Mouse (Mus musculus): ENCODE data around the gene Il4i1.

The Il4i1 gene

GRCm38 (mm10) chr7:44821666-44822448 lies 5.7 kb downstream of the Il4i1 start:
- no peak for TF ChIP-seq NANOG (IDR thresholded peaks at IDR 0.05; ENCODE audit: borderline replicate concordance, low read length)
- TF ChIP-seq CTCF (conservative IDR thresholded peaks at IDR 0.05; ENCODE audit: low read length): no peak
- TF ChIP-seq POU5F1 (IDR thresholded peaks at IDR 0.05; ENCODE audit: borderline replicate concordance, low read length): no peak
- Histone ChIP-seq H3K27me3 (ENCODE audit: insufficient read depth, low read length) (no peaks in the 10 kb centered on the region), H3K36me3 (ENCODE audit: insufficient read depth, low read length) (peaks cover 85% of the 10 kb centered on the region), H3K4me1 (replicated peaks; ENCODE audit: low read depth, low read length) (peaks cover 94% of the 10 kb centered on the region), H3K9me3 (ENCODE audit: low read length) (no peaks in the 10 kb centered on the region), H3K4me3 (replicated peaks; ENCODE audit: low read length) (peak overlapping the region; percentile 96)

DNA sequence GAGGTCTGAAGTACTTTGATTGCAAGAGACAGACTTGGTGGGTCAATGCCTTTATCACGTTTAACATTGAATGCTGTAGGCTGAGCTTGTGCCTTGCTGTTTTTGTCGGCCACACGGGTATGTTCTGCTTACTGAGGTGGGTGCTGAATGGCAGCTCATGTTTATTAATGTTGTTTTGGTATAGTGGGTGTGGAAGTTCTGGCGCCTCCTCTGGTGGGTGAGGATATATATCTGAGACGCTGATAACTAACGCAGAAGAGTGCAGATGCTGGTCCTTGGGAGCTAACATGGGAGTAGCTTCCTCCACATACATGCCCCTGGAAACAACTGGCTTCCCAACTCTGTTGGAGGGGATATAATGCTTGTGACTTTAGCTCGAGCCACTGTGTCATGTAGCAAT lies 7.2 kb downstream of the Il4i1 start:
- Histone ChIP-seq H3K9me3 (ENCODE audit: low read length) (no peaks in the 10 kb centered on the region), H3K4me3 (replicated peaks; ENCODE audit: low read length) (peak overlapping the region; percentile 27), H3K4me1 (replicated peaks; ENCODE audit: low read depth, low read length) (peaks cover 97% of the 10 kb centered on the region), H3K27me3 (ENCODE audit: insufficient read depth, low read length) (no peaks in the 10 kb centered on the region), H3K36me3 (ENCODE audit: insufficient read depth, low read length) (peaks cover 90% of the 10 kb centered on the region)
- TF ChIP-seq POU5F1 (IDR thresholded peaks at IDR 0.05; ENCODE audit: borderline replicate concordance, low read length) (no peak), CTCF (conservative IDR thresholded peaks at IDR 0.05; ENCODE audit: low read length) (no peak), NANOG (IDR thresholded peaks at IDR 0.05; ENCODE audit: borderline replicate concordance, low read length) (no peak)

- H3K4me3 ChIP-seq (replicated peaks; ENCODE audit: low read length): peak overlapping the region; percentile 27; the same call in 1 of the 2 replicates
- no peaks in the 10 kb centered on the region for H3K27me3 ChIP-seq (ENCODE audit: insufficient read depth, low read length)
- peaks cover 97% of the 10 kb centered on the region for H3K4me1 ChIP-seq (replicated peaks; ENCODE audit: low read depth, low read length)
- no peaks in the 10 kb centered on the region for H3K9me3 ChIP-seq (ENCODE audit: low read length)
- peak; percentile 67 for TF ChIP-seq CTCF (conservative IDR thresholded peaks at IDR 0.05; ENCODE audit: low read length)
- TF ChIP-seq NANOG (IDR thresholded peaks at IDR 0.05; ENCODE audit: borderline replicate concordance, low read length): no peak
- H3K36me3 ChIP-seq (ENCODE audit: insufficient read depth, low read length): peaks cover 90% of the 10 kb centered on the region
Observed at GRCm38 (mm10) chr7:44824872-44825271, 8.7 kb downstream of the Il4i1 start.

- no peak for TF ChIP-seq NANOG (IDR thresholded peaks at IDR 0.05; ENCODE audit: borderline replicate concordance, low read length)
- TF ChIP-seq POU5F1 (IDR thresholded peaks at IDR 0.05; ENCODE audit: borderline replicate concordance, low read length): no peak
- no peak for TF ChIP-seq CTCF (conservative IDR thresholded peaks at IDR 0.05; ENCODE audit: low read length)
- H3K36me3 ChIP-seq (ENCODE audit: insufficient read depth, low read length): peaks cover 90% of the 10 kb centered on the region
- H3K4me1 ChIP-seq (replicated peaks; ENCODE audit: low read depth, low read length): peaks cover 97% of the 10 kb centered on the region
- H3K9me3 ChIP-seq (ENCODE audit: low read length): no peaks in the 10 kb centered on the region
- 0 out of 2 replicates have a peak overlapping the region, but pooled peaks have one; percentile 8 for H3K4me3 ChIP-seq (replicated peaks; ENCODE audit: low read length)
- H3K27me3 ChIP-seq (ENCODE audit: insufficient read depth, low read length): no peaks in the 10 kb centered on the region
Observed at GRCm38 (mm10) chr7:44826771-44827170, 10.6 kb downstream of the Il4i1 start.

GRCm38 (mm10) chr7:44828706-44829105 lies 12.5 kb downstream of the Il4i1 start:
- no peaks in the 10 kb centered on the region for H3K27me3 ChIP-seq (ENCODE audit: insufficient read depth, low read length)

GRCm38 (mm10) chr7:44832763-44833162 lies 16.6 kb downstream of the Il4i1 start:
- no peak for TF ChIP-seq NANOG (IDR thresholded peaks at IDR 0.05; ENCODE audit: borderline replicate concordance, low read length)
- no peak for TF ChIP-seq POU5F1 (IDR thresholded peaks at IDR 0.05; ENCODE audit: borderline replicate concordance, low read length)
- no peak for TF ChIP-seq CTCF (conservative IDR thresholded peaks at IDR 0.05; ENCODE audit: low read length)
- H3K27me3 ChIP-seq (ENCODE audit: insufficient read depth, low read length): no peaks in the 10 kb centered on the region
- peaks cover 98% of the 10 kb centered on the region for H3K36me3 ChIP-seq (ENCODE audit: insufficient read depth, low read length)
- no peaks in the 10 kb centered on the region for H3K9me3 ChIP-seq (ENCODE audit: low read length)
- H3K4me3 ChIP-seq (replicated peaks; ENCODE audit: low read length): no peak overlapping the region
- peaks cover 68% of the 10 kb centered on the region for H3K4me1 ChIP-seq (replicated peaks; ENCODE audit: low read depth, low read length)

More at GRCm38 (mm10) chr7:44828706-44829105, 12.5 kb downstream of the Il4i1 start:
- Histone ChIP-seq H3K4me3 (replicated peaks; ENCODE audit: low read length) (peak overlapping the region; percentile 48; the same call in 1 of the 2 replicates), H3K9me3 (ENCODE audit: low read length) (no peaks in the 10 kb centered on the region), H3K36me3 (ENCODE audit: insufficient read depth, low read length) (peaks cover 97% of the 10 kb centered on the region), H3K4me1 (replicated peaks; ENCODE audit: low read depth, low read length) (peaks cover 85% of the 10 kb centered on the region)
- TF ChIP-seq CTCF (conservative IDR thresholded peaks at IDR 0.05; ENCODE audit: low read length) (no peak), NANOG (IDR thresholded peaks at IDR 0.05; ENCODE audit: borderline replicate concordance, low read length) (no peak), POU5F1 (IDR thresholded peaks at IDR 0.05; ENCODE audit: borderline replicate concordance, low read length) (no peak)

GRCm38 (mm10) chr7:44835373-44836015 lies 19.3 kb downstream of the Il4i1 start:
- Histone ChIP-seq H3K4me3 (replicated peaks; ENCODE audit: low read length) (no peak overlapping the region), H3K27me3 (ENCODE audit: insufficient read depth, low read length) (peaks cover 26% of the 10 kb centered on the region), H3K4me1 (replicated peaks; ENCODE audit: low read depth, low read length) (peaks cover 59% of the 10 kb centered on the region), H3K36me3 (ENCODE audit: insufficient read depth, low read length) (peaks cover 83% of the 10 kb centered on the region), H3K9me3 (ENCODE audit: low read length) (no peaks in the 10 kb centered on the region)
- TF ChIP-seq NANOG (IDR thresholded peaks at IDR 0.05; ENCODE audit: borderline replicate concordance, low read length): no peak
- TF ChIP-seq POU5F1 (IDR thresholded peaks at IDR 0.05; ENCODE audit: borderline replicate concordance, low read length): no peak
- TF ChIP-seq CTCF (conservative IDR thresholded peaks at IDR 0.05; ENCODE audit: low read length): no peak

DNA sequence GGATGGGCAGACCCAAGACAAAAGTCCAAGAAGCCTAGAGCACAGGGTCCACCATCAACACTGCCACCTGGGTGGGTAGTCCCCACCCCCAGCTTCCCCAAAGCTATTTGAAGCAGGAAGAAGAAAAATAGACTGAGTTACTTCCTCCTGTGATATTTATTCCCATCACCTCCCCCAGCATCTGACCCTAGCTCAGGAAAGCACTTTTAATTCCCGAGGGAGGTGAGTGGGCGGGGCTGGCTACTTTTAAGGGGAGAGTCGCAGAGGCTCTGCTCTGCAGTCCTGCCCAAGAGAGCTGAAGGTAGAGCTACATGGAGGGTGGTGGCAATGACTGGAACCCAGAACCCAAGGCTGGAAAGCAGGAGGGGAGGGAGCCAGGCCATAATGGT lies 19.8 kb downstream of the Il4i1 start:
- no peak overlapping the region for H3K4me3 ChIP-seq (replicated peaks; ENCODE audit: low read length)
- TF ChIP-seq NANOG (IDR thresholded peaks at IDR 0.05; ENCODE audit: borderline replicate concordance, low read length): no peak
- no peak for TF ChIP-seq POU5F1 (IDR thresholded peaks at IDR 0.05; ENCODE audit: borderline replicate concordance, low read length)
- TF ChIP-seq CTCF (conservative IDR thresholded peaks at IDR 0.05; ENCODE audit: low read length): no peak
- peaks cover 82% of the 10 kb centered on the region for H3K36me3 ChIP-seq (ENCODE audit: insufficient read depth, low read length)
- peaks cover 29% of the 10 kb centered on the region for H3K27me3 ChIP-seq (ENCODE audit: insufficient read depth, low read length)
- no peaks in the 10 kb centered on the region for H3K9me3 ChIP-seq (ENCODE audit: low read length)
- H3K4me1 ChIP-seq (replicated peaks; ENCODE audit: low read depth, low read length): peaks cover 59% of the 10 kb centered on the region
